Mouse (Mus musculus) heart, postnatal 0 days (tissue): ENCODE measurements around the gene Reep3.

Experiments
- CTCF ChIP-seq: IDR thresholded peaks from 2 replicates; pipeline ENCODE4 v1.5.1; 2016; ENCODE audit warnings: antibody characterized with exemption, control low read depth, low read depth
- EP300 ChIP-seq: IDR thresholded peaks from 2 replicates; pipeline ENCODE4 v1.6.1; 2016; ENCODE audit warnings: antibody characterized with exemption, low read depth

DNA sequence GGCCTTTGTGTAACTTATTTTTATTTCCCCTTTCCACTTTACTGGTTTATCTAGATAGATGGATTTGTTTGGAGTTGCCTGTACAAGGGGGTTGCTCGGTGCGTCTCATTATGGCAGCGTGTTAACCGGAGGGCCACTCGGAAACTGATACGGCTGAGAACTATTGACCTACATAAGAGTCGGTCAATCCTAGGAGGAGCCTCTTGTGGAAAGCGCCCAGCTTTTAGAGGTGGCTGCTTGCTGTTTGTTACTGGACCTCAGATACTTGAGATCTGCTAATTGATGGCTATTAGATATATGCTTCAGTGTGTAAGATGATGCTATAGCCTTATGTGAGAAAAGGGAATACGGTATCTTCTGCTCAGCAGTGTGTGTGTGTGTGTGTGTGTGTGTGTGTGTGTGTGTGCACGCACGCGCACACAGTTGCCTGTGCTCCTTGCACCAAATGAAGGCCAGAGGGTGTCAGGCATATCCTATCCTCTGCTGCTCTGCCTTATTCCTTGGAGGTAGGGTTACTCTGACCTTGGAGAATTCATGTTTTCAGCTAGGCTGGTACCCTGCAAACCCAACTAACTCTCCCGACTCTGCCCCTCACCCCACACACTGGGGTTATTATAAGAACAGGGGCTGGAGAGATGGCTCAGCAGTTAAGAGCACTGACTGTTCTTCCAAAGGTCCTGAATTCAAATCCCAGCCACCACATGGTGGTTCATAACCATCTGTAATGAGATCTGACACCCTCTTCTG lies 2.6 kb upstream of the Reep3 start:
- no peak for TF ChIP-seq CTCF
- no peak for TF ChIP-seq EP300
